Mouse (Mus musculus): ENCODE measurements around the gene Btrc. TPM values are rescaled to one million over a fixed set of nuclear protein-coding genes. Genes with fewer than 3 reads are reported as not detected.

Gene Btrc
- total RNA-seq, 2 experiments from 2014 or later: 15.6 to 20.4 TPM

DNA sequence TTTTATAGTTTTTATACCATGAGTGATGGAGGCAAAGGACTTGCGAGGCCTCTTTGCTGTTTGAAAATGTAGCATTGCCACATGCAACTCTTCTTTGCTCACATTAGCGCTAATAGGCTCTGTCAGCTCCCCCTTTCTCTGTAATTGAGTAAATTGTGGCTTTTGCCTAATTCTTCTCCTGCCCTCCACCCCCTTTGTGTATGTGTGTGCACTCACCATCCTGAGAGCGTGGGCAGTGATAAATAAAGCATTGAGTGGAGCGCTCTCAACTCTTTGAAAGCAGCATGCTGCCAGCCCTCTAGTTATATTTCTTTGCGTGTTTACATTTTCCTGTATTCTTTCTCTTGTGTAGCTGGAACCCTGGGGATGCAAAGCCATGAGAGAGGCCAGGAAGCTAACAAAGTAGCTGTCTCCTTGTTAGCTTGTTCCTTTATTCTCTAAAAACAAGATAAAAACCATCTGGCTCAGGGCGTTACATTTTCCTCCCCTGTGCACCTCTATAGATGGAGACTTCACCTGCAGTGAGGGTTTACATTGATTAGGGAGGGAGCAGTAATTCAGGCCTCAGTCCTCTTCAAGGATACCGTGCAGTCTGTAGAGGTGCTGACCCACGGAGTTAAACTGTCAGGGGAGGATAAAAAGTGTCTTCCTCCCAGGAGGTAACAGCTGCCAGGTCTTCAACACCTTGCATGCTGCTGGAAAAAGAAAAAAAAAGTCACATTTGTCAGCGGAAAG, 96.6 kb downstream of the Btrc start:
- no peak for DNase-seq (ENCODE audit: low spot score)
- intact Hi-C loops (cut with DNase I): no loop called here

DNA sequence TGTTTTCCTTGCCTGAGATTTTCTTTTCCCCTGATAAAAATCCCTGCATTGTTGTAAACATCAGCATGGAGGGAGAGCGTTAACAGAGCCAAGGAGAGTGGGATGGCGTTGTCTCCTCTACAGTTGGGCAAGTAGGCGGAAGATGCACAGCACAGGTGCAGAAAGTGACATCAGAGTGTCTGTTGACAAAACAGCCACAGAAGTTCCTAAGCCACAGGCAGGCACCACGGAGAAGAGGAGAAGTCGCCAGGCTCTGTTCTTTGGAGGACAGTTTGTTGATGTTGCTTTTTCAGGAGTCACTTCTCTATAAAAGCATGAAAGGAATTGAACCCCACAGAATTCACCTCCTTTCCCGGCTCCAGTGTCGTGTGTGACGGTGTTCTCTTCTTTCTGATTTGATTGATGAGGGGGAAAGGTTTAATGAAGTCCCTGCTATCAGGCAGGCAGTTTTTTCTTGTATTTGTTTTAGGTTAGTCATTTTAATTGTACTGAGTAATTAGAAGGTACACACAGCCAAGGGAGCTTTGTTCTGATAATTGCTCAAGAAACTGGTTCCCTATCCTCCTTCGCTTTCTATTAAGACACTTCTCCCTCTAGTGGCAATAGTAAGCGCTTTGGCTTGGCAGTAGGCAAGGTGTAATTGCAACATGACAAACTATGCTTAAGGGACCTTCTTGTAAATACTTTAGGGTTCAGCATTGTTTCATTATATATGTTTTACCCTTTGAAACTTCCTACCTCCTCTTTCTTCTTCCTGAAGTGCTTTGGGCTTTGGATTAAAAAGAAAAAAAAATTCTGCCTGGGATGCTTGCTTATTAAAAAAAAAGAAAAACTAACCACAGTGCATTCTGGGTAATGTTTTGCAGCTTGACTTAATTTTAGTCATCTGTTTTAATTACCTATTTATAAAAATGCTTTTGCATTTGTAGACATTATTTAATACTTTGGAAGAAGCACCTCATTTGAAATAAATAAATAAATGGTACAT, 97.5 kb downstream of the Btrc start:
- intact Hi-C loops (cut with DNase I): no loop called here
- DNase-seq (ENCODE audit: low spot score): no peak

DNA sequence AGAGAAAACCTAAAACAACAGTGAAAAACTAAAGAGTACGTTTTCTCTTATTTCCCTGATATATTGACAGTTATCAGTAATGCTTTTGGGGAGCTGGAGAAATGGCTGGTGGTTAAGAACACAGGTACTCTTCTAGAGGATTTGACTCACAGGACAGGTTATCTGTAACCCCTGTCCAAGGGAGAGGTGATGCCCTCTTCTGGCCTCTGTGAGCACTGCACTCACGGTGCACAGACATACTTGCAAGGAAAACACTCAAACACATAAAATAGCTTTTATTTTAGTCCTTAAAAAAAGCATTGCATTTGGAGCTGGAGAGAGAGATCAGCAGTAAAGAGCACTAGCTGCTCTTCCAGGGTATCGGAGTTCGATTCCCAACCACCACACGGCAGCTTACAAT, 106.2 kb downstream of the Btrc start:
- DNase-seq (ENCODE audit: low spot score): no peak
- intact Hi-C loops (cut with DNase I): no loop called here

DNA sequence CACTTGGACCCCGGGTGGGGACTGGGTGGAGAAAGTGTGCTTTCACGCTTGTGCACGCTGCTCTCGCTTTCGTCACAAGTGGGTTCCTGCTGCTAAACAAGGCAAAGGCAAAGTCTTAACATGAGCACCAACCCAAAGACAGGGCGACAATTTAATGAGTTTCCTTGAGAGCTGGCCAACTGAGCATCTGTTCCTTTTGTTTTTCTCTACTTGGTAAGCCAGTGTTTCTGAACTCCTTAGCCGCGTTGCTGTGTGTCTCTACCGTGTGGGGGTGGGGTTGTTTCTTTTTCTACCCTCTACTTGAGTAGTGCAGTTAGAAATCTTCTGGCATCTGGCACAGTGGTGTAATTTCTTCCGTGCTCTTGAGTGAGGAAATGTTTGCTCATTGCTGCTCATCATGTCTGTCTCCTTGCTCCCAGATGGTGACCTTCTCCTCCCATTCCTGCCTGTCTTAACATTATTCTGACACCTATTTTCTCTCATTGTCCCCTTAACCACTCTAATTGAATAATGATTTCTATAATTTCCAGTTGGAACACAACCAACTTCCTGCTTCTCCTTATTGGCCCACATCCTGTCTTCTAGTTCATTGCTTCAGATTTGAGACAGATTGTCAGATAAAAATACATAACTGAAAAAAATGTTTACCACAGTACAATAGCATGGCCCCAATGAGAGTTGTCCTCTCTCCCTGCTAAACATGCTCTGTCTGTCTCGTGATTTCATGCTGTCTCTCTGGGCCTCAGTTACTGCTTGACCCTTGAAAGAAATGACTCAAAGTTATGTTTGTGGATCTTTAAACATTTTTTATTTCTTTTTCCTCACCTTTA, 109.4 kb downstream of the Btrc start:
- DNase-seq (ENCODE audit: low spot score): no peak
- intact Hi-C loops (cut with DNase I): no loop called here

DNA sequence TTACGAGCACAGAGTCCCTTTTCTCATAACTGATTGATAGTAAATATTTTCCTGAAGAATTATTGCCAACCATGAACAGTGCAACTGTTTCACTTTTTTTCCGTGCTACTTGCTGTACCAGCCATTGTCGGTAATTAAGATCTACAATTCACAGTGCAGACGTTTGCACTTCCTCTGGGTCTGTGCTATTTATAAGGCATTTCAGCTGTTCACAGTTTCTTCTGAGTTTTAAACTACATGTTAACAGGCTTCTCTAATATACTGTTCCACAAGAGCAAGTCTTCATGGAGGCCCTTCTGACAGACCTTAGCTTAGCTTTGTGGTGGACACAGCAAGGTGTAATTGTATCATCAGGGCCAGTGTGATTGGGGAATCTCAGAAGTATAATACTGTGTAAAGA, 111.2 kb downstream of the Btrc start:
- intact Hi-C loops (cut with DNase I): no loop called here
- DNase-seq (ENCODE audit: low spot score): no peak

DNA sequence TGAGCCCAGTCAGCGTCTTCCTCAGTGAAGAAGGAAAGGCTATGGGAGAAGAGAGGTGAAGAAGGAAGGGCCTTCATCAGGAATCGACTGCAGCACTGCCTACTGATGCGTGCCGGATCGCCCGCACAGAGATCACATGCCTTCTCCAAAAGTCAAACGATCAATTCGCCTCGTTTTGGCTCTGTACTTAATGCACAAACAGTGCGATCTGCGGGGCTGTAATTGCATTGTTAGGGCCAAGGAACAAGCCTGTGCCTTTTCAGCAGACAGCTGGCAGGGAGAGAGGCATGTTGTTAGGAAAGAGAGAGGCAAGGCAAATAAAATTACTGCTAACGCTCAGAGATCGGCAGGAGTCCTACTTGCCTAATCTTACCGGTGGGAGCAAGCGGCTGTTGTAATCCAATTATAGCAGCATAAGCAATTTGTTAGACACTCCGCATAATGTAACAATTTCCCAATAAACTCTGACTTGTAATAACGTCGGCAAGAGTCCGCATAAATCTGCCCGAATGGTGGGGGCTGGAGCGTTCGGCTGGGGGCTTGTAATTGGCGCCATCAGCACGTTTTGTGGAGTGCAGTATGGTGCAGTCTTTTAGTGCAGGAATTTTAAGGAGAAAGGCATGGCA, 112.5 kb downstream of the Btrc start:
- intact Hi-C loops (cut with DNase I): no loop called here
- no peak for DNase-seq (ENCODE audit: low spot score)

DNA sequence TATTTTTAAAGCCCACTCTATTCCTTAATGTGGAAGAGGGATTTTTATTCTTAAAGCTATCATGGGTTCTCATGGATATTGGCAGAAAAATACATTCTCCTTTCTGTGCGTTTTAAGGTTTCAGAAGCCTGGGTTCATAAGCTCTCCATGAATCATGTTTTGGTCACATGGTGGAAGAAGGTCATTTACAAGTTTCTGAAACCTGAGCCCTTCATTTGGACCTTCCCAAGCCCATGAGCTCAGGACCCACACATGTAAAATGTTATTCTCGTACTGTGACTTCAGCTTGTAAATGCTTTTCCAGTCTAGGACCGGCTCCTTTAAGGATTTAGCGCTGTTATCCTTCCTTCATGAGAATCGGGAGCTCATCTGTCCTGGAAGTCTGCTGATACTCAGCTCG, 116.0 kb downstream of the Btrc start:
- intact Hi-C loops (cut with DNase I): no loop called here
- DNase-seq (ENCODE audit: low spot score): no peak

DNA sequence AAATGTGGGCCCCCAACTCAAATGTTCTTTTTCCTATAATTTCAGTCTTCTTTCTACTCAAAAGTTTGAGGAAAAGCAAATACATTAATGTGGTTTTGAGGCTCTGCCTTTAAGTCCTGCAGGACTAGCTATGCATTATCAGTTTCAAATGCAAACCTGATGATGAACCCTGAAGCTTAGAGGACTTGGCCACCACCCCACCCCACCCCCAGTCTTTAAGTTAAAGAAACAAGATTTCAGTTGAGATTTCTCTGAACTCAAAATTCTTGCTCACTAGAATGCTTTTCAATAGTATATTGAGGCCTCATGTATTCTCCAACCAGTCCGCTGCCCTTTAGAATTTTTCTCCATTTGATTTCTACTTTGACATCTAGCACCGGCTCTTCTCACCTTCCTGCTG, 117.0 kb downstream of the Btrc start:
- no peak for DNase-seq (ENCODE audit: low spot score)
- intact Hi-C loops (cut with DNase I): no loop called here

DNA sequence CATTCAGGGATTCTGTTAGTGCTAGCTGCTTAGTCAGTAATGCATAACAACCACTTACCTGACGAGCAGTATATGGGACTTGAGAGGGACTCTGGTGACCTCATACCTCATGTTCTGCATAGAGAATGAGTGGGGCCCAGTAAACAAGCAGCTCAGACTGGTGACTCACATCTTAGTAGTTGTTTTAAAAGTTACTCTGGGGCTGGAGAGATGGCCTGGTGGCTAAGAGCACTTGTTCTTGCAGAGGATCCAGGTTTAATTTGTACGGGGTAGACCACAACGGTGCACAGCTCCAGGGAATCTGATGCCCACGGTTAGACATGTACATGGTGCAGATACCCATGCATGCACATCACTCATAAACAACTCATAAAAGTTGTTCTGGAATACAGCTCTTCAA, 117.4 kb downstream of the Btrc start:
- no peak for DNase-seq (ENCODE audit: low spot score)
- intact Hi-C loops (cut with DNase I): no loop called here

DNA sequence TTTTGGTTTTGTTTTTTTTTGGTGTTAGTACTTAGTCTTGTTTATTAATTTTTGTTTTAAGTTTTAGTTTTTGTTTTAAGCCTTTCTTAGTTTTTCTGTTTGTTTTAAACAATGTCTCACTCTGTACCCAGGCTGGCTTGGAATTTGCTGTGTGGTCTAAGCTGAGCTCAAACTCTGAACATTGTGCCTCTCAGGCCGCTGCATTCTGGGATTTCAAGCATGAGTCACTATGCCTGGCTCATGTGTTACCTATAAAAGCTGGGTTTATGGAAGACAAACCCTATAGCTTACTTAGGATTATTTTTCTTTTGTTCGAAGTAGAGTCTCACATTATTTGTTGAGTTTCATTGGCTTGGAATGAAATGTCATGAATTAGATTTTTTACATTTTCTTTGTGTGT, 119.9 kb downstream of the Btrc start:
- intact Hi-C loops (cut with DNase I): no loop called here
- no peak for DNase-seq (ENCODE audit: low spot score)

DNA sequence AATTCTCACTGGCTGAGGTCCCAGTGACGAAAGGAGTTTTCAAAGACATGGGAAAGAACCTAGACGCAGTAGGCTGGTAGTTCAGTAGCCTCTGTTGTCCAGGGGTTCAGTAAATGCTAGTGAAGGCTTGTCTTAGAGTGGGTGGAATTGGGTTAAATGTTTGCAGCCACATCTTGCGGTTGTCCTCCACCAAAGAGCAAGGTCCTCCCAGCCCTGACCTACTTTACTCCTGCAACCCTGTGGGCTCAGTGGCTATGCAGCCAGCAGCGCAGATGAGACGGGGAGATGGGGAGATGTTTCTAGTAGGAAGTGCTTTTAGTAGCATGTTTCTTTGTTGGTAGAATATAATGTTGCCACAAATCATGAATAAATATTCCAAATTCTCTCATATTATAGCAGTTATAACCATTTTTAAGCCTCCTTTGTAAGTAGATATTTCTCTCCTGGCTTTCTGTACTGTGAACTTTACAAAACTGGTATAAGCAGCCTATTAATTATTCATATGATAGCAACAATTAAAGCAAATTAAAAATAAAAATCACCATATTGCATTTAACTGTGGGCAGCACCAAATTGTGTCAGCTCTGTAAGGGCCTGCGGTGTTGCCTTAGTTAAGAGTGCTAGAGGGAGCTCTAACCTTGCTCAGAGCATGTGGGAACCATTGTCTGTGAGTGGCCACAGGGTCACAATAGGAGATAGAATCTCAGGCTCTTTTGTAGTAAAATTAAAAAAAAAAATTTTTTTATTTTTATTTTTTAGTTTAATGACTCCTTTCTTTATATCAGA, 122.9 kb downstream of the Btrc start:
- intact Hi-C loops (cut with DNase I): loop anchor here (2.0 kb wide), 1 partner anchor 58 kb away; no protein-coding TSS in a partner anchor
- no peak for DNase-seq (ENCODE audit: low spot score)

DNA sequence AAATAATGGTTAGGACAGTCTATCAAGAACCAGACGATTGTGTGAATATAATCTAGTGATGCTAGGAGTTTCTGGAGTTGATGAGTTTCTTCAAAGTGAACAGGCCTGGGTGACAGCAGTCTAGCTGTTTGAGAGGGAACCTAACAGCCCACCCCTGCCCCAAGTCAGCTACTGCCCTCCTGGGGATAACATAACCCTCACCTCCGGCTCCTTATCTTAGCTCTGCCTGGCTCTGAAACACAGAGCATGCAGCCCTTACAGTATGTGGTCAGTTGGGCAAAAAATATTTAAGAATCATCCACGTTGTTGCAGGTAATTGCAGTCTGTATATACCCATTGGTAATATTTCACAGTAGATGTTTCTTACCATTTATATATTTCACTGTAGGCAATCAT, 123.5 kb downstream of the Btrc start:
- intact Hi-C loops (cut with DNase I): loop anchor here (2.0 kb wide), 1 partner anchor 58 kb away; no protein-coding TSS in a partner anchor
- DNase-seq (ENCODE audit: low spot score): no peak

DNA sequence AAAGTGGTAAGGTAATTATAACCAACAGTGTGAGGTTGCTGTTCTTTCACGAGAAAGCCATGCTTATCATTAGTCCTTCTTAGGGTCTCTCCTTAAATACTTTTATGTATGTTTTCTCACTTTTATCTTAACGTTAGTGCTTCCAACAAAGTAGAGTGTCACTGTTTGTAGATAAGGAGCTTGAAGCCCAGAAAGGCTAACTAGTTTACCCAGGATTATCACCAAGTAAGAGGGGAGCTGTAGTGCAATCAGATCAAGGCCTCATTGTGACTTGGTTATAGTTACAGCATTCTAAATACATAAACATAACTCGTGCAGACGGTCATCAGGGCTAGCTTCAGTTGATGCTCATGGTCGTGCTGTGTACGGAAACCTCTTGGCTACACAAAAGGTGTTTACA, 126.4 kb downstream of the Btrc start:
- DNase-seq (ENCODE audit: low spot score): no peak
- intact Hi-C loops (cut with DNase I): no loop called here

DNA sequence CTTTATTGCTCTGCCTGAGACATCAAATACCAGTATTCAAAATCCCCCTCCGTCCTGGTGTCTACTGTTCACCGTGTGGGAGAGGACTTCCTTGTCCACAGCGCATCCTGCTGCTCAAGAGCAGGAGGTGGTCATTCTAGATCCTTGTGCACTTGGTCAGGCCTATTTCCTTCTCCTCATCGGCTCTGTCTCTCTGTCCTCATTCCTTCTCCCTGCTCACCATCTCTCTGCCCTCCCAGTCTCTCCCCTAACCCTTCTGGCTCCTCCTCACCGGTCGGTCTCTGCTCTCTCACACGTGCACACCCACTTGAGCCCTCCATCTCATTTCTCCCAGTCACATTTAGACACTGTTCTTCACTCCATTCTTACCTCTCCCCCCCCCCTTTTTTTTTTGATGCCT, 127.7 kb downstream of the Btrc start:
- intact Hi-C loops (cut with DNase I): no loop called here
- DNase-seq (ENCODE audit: low spot score): no peak

DNA sequence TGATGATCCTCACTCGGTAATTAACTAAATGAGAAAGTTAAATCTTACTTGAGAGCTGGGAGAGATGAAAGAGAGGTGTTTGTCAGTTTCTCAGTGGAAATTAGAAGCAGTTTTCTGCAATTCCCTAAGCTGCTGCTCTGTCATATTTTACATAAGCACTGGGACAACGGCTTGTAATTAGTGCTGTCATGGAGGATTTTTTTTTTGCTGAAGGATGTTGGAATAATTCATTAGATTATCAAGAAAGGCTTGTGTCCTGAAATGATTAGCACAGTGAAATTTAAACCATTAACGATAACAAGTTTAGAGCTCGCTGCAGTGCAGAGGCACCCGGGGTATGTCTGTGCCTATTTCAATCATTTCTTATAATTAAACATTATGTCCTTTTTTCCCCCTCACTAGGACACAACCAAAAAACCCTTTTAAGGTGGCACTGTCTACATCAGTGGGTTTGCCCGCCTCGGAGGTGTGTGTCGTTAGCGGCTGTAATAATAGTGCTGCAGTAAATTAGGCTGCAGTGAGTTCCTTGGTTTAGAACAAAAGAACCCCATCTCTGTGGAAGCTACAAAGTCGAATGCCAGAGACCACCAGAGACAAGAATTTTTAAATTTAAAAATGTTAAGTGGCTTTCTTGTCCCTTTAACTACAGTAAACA, 130.7 kb downstream of the Btrc start:
- DNase-seq (ENCODE audit: low spot score): no peak
- intact Hi-C loops (cut with DNase I): no loop called here

DNA sequence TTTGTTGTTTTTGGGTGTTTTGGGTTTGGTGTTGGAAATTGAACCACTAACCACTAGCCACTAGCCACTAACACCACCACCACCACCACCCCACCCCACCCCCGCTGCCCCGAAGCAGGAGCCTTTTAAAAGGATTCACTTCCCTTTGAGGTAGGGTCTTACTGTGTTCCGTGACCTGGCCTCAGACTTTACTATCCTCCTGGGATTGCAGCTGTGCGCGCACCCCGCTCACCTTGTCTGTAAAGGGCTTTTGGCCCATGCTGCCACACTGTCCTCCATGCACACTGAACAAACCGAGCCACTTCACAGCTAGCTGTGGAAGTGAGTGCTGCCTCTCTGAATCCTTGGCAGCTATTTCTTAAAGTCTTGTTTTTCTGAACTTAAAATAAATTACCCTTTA, 141.9 kb downstream of the Btrc start:
- DNase-seq (ENCODE audit: low spot score): no peak
- intact Hi-C loops (cut with DNase I): no loop called here

DNA sequence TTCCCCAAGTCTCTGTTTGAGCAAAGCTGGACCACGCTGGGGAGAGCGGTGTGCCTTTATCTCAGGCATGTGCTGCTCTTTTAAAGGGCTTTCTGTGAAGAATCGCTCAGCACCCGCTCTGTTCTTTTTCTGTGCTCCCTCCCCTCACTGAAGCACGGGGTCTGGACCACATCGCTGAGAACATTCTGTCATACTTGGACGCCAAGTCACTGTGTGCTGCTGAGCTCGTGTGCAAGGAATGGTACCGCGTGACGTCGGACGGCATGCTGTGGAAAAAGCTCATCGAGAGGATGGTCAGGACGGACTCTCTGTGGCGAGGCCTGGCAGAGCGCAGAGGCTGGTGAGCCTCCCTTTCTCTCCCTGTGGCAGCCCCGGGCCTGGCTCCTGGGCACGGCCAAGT, 144.0 kb downstream of the Btrc start:
- DNase-seq (ENCODE audit: low spot score): peak; percentile 38
- intact Hi-C loops (cut with DNase I): no loop called here

DNA sequence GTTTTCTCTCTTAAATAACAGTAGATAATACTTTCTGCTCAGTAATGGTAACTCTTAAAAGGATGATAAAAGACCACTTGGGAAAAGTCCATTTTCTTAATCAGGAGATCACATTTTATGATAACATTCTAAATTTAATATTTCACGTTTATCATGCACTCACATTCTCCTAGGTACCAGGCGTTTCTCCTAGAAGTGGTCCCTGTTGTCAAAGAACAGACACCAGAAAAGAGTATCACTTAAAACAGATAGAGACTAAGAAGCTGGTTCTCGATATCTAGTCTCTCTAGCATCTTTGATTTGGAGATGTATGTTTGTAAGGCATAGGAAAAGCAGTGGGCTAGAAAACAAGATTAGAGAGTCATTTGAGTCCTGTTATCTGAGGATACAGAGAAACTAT, 147.1 kb downstream of the Btrc start:
- intact Hi-C loops (cut with DNase I): no loop called here
- DNase-seq (ENCODE audit: low spot score): no peak

DNA sequence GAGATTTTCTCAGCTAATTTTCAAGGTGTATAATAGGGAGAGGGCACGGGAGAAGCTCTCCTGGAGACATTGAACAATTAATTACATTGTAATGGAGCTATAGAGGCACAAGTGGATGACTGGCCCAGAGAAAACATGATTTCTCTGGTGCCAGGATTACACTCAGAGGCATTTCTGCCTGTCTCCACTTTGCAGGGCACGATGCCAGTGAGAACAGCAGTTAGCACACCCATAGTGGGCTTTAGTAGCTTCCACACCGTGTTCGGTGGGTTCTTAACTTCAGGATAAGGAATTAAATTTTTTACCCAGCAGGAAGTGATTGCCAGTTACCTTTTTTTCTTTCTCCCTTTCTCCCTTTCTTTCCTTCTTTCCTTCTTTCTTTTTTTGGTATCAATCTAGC, 147.9 kb downstream of the Btrc start:
- intact Hi-C loops (cut with DNase I): no loop called here
- DNase-seq (ENCODE audit: low spot score): no peak

All from heart, postnatal 25 days (tissue).